Mouse (Mus musculus) CD4-positive, CD25-positive, alpha-beta regulatory T cell (primary cell): Measurements from ENCODE around the gene Hspd1. TPM values are rescaled to one million over a fixed set of nuclear protein-coding genes. Genes with fewer than 3 reads are reported as not detected.

Experiments
- polyA plus RNA-seq: library from polyadenylated mRNA; unstranded; fragments of 100-300 nt; shearing (Covaris generic); gene quantifications from one replicate; pipeline ENCODE4 v1.2.1, GENCODE M21; 2017

Hspd1 gene
- polyA plus RNA-seq, result 141 TPM

DNA sequence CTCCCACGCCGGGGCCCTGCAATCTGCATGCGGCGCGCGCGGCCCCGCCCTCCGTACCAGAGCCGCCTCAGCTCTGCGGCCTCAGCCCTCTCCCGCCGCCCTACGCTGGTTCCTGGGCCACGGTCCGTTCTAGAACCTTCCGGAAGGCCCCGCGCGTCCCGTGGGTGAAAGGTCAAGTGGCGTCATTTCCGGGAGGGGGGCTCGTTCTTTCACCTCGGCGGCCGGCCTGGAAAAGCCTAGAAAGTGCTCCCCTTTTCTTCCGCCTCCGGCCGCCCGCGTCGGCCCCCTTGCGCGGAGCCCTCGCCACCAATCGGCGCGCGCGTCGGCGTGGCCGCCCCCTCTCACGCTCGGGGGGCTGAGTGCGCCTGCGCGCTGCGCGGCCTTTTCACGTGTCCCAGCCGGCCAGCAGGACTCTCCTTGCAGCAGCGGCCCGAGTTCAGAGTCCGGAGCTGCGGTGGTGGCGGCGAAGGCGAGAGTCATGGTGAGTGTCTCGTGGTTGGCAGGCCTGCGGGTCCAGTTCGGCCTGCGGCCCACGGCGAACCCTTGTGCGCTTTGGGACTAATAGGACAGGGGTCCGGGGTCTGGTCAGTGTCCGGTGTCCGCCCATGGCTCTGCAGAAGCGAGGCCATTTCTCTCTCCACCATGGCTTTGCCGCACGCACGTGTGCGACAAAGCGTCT is at the start of gene Hspd1, which contains the start of gene Hspe1:
Gene Hspd1, minus strand, starts transcription at position 312 of the 679 bp plus-strand sequence.
Gene Hspe1, plus strand, starts transcription at position 201 of the 679 bp plus-strand sequence.

DNA sequence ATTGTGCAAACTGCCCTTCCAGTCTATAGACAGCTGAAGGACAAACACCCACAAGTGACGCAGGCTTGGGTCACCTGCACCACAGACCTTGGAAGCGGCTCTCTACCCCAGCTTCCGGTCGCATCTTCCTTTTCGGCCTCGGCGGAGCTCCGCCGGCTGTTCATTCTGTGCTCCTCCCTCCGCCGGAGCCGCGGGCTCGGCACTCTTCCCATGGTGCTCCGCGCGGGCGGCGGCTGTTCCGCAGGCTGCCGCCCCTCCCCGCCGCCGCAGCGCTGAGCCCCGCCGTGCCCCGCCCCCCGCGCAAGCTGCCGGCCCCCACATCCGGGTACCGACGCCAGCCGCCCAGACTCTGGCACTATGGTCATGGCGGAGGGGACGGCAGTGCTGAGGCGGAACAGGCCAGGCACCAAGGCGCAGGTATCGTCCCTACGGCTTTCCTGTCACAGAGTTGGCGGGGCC is 42.9 kb upstream of the Hspd1 start, which contains the start of gene Mob4:
Gene Mob4, plus strand, starts transcription at position 289 of the 459 bp plus-strand sequence.

DNA sequence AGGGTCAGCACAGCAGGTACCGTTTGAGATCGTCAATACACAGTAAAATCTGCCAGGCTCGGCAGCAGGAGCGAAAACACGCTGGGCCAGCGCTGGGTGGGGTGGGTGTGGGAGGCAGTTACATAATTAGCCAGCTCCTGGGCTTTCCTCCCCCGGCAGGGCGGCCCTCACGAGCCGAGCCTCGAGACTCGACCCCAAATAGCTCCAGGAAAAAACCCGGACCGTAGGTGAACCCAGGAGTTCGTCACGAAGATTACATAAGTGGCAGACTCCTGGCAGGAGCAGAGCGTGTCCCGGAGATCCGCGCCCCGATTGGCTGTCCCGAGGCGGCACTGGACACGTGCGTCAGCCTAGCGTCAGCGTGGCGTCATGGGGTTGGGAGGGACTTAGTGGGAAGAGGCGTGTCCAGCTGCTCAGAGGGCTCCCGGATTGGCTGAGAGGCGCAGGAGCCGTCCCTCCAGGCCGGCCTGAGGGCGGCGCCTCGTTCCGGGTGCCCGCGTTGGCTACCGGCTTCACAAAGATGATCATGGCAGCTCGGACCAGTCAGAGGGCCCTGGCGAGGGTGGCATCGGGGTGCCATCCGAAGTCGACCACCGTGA is 35.6 kb downstream of the Hspd1 start, which contains the start of gene Coq10b:
Gene Coq10b, plus strand, starts transcription at position 416 of the 599 bp plus-strand sequence.

Other genes starting within 250 kb of the Hspd1 start
- 293 TPM for gene Ankrd44, start 161.9 kb downstream of the Hspd1 start, polyA plus RNA-seq
- gene Sf3b1, start 60.8 kb downstream of the Hspd1 start, polyA plus RNA-seq, result 682 TPM
- 28.9 TPM for gene Coq10b, start 35.5 kb downstream of the Hspd1 start, polyA plus RNA-seq
- 147 TPM for gene Hspe1, start 111 bp downstream of the Hspd1 start, polyA plus RNA-seq
- gene Mob4, start 43.0 kb upstream of the Hspd1 start, polyA plus RNA-seq, result 111 TPM
- 7.1 TPM for gene Rftn2, start 138.5 kb upstream of the Hspd1 start, polyA plus RNA-seq
- 4.3 TPM for gene Mars2, start 148.9 kb upstream of the Hspd1 start, polyA plus RNA-seq